Comparison of ENCODE assay signal across 8 mouse cellular contexts in genomic region chr4:41274377-41274979, GRCm38 (mm10). TPM values are rescaled to one million over a fixed set of nuclear protein-coding genes. Genes with fewer than 3 reads are reported as not detected.
DNase-seq lines count a peak whose midpoint lies in the region; ATAC-seq lines count a peak whose summit lies in the region.

No protein-coding gene starts in this region.

- peak overlapping the region; percentile 95 for H3K27ac ChIP-seq in lung, embryonic 15.5 days
- H3K27ac ChIP-seq in heart, embryonic 12.5 days (ENCODE audit: poor library complexity, severe bottlenecking), result peak overlapping the region; percentile 97
- H3K27ac ChIP-seq in liver, embryonic 11.5 days (ENCODE audit: low read depth, low read length), result peak overlapping the region; percentile 86
- H3K27ac ChIP-seq in stomach, embryonic 16.5 days (ENCODE audit: low read length), result peak overlapping the region; percentile 93

- peak overlapping the region; percentile 93 for H3K4me3 ChIP-seq in lung, embryonic 15.5 days
- peak overlapping the region; percentile 97 for H3K4me3 ChIP-seq in heart, embryonic 12.5 days
- peak overlapping the region; percentile 80 for H3K4me3 ChIP-seq in liver, embryonic 11.5 days (ENCODE audit: low read depth, low read length)
- H3K4me3 ChIP-seq in stomach, embryonic 16.5 days (replicated peaks; ENCODE audit: low read length), result peak overlapping the region; percentile 76

- 1% methylated on average over 17 of the region's 18 CpGs for WGBS in lung, embryonic 15.5 days
- 1% methylated on average over 18 of the region's 18 CpGs for WGBS in heart, embryonic 12.5 days
- WGBS in liver, embryonic 11.5 days, result under 1% methylated on average over 17 of the region's 18 CpGs
- 2% methylated on average over 17 of the region's 18 CpGs for WGBS in stomach, embryonic 16.5 days

- peak overlapping the region; percentile 95 for H3K9ac ChIP-seq in lung, embryonic 15.5 days
- H3K9ac ChIP-seq in heart, embryonic 12.5 days, result peak overlapping the region; percentile 90
- H3K9ac ChIP-seq in liver, embryonic 11.5 days (ENCODE audit: low read depth, low read length), result peak overlapping the region; percentile 85
- H3K9ac ChIP-seq in stomach, embryonic 16.5 days (ENCODE audit: low read length), result peak overlapping the region; percentile 92

- peak overlapping the region; percentile 69 for H3K4me2 ChIP-seq in lung, embryonic 15.5 days
- H3K4me2 ChIP-seq in heart, embryonic 12.5 days, result peak overlapping the region; percentile 86
- peak overlapping the region; percentile 78 for H3K4me2 ChIP-seq in liver, embryonic 11.5 days
- H3K4me2 ChIP-seq in stomach, embryonic 16.5 days (ENCODE audit: low read depth, low read length), result peak overlapping the region; percentile 86

- peaks cover 29% of the 10 kb centered on the region for H3K4me1 ChIP-seq in lung, embryonic 15.5 days
- peaks cover 27% of the 10 kb centered on the region for H3K4me1 ChIP-seq in heart, embryonic 12.5 days (replicated peaks)
- H3K4me1 ChIP-seq in liver, embryonic 11.5 days (replicated peaks; ENCODE audit: control insufficient read depth, insufficient read depth, low read length), result peaks cover 25% of the 10 kb centered on the region
- peaks cover 24% of the 10 kb centered on the region for H3K4me1 ChIP-seq in stomach, embryonic 16.5 days (ENCODE audit: control insufficient read depth, insufficient read depth, low read length)

- DNase-seq in lung, postnatal 14 days, result no peak
- DNase-seq in liver, embryonic 11.5 days (ENCODE audit: low spot score), result no peak
- no peak for DNase-seq in kidney, postnatal 14 days
- DNase-seq in kidney, adult 9 months, result no peak

- peaks cover 13% of the 10 kb centered on the region for H3K36me3 ChIP-seq in lung, embryonic 15.5 days
- H3K36me3 ChIP-seq in heart, embryonic 12.5 days, result peaks cover 12% of the 10 kb centered on the region
- H3K36me3 ChIP-seq in liver, embryonic 11.5 days (ENCODE audit: control insufficient read depth, insufficient read depth, low read length), result peaks cover 12% of the 10 kb centered on the region
- 0 out of 2 replicates have a peak, but pooled peaks cover 3% of the 10 kb centered on the region for H3K36me3 ChIP-seq in stomach, embryonic 16.5 days (ENCODE audit: control insufficient read depth, insufficient read depth, low read length)

- no peaks in the 10 kb centered on the region for H3K27me3 ChIP-seq in lung, embryonic 15.5 days
- H3K27me3 ChIP-seq in heart, embryonic 12.5 days (replicated peaks), result no peaks in the 10 kb centered on the region
- H3K27me3 ChIP-seq in liver, embryonic 11.5 days (replicated peaks; ENCODE audit: control insufficient read depth, insufficient read depth, low read length), result no peaks in the 10 kb centered on the region
- no peaks in the 10 kb centered on the region for H3K27me3 ChIP-seq in stomach, embryonic 16.5 days (ENCODE audit: control insufficient read depth, insufficient read depth, low read length)

- ATAC-seq in lung, embryonic 15.5 days (ENCODE audit: borderline replicate concordance, extremely low read depth, low FRiP score, low TSS enrichment), result peak; percentile 69
- peak; percentile 30 for ATAC-seq in activated CD4-positive, CD25-positive, alpha-beta regulatory T cell, adult 4 months
- peak; percentile 69 for ATAC-seq in heart, embryonic 12.5 days (ENCODE audit: insufficient number of reproducible peaks, low FRiP score)
- ATAC-seq in liver, embryonic 11.5 days (replicated peaks; ENCODE audit: low FRiP score), result peak; percentile 70
- peak; percentile 53 for ATAC-seq in stomach, embryonic 16.5 days (ENCODE audit: insufficient read depth, low FRiP score)

- no peaks in the 10 kb centered on the region for H3K9me3 ChIP-seq in lung, embryonic 15.5 days
- H3K9me3 ChIP-seq in heart, embryonic 12.5 days (replicated peaks), result no peaks in the 10 kb centered on the region
- H3K9me3 ChIP-seq in liver, embryonic 11.5 days (ENCODE audit: control insufficient read depth, low read length), result no peaks in the 10 kb centered on the region
- H3K9me3 ChIP-seq in stomach, embryonic 16.5 days (replicated peaks; ENCODE audit: control insufficient read depth, low read length), result no peaks in the 10 kb centered on the region

RNA-seq across cellular contexts. Expression of gene Ubap2, which starts 0.5 kb away (rescaled TPM):
- polyA plus RNA-seq in lung, embryonic 15.5 days (2015; fragmentation: Nextera tagmentation; extraction: Ambion mirVana), result 55.1 and 55.9 TPM in 2 replicates
- polyA plus RNA-seq in activated CD4-positive, CD25-positive, alpha-beta regulatory T cell, adult 4 months (2017; shearing (Covaris generic)), result 10 to 100 TPM; 18.2 to 23.7 TPM
- 67.8 and 80.3 TPM in 2 replicates for polyA plus RNA-seq in heart, embryonic 12.5 days (2016; fragmentation: Nextera tagmentation; extraction: Ambion mirVana)
- 82.8 and 85.6 TPM in 2 replicates for polyA plus RNA-seq in liver, embryonic 11.5 days (2014; fragmentation: Nextera tagmentation; extraction: Ambion mirVana)
- polyA plus RNA-seq in stomach, embryonic 16.5 days (2015; fragmentation: Nextera tagmentation; extraction: Ambion mirVana), result 51.9 and 55.2 TPM in 2 replicates

RNA-seq across cellular contexts. Expression of gene Dcaf12, which starts 40.2 kb away (rescaled TPM):
- polyA plus RNA-seq in lung, embryonic 15.5 days (2015; fragmentation: Nextera tagmentation; extraction: Ambion mirVana), result 67.5 and 67.6 TPM in 2 replicates
- 10 to 100 TPM; 24.4 to 28.0 TPM for polyA plus RNA-seq in activated CD4-positive, CD25-positive, alpha-beta regulatory T cell, adult 4 months (2017; shearing (Covaris generic))
- polyA plus RNA-seq in heart, embryonic 12.5 days (2016; fragmentation: Nextera tagmentation; extraction: Ambion mirVana), result 47.0 and 47.3 TPM in 2 replicates
- 50.8 and 53.4 TPM in 2 replicates for polyA plus RNA-seq in liver, embryonic 11.5 days (2014; fragmentation: Nextera tagmentation; extraction: Ambion mirVana)
- 62.9 and 65.0 TPM in 2 replicates for polyA plus RNA-seq in stomach, embryonic 16.5 days (2015; fragmentation: Nextera tagmentation; extraction: Ambion mirVana)
